Mouse (Mus musculus): ENCODE data around the gene Ccdc167. TPM values are rescaled to one million over a fixed set of nuclear protein-coding genes. Genes with fewer than 3 reads are reported as not detected.
A peak's percentile ranks its signal among the peaks of the same experiment; 100 is the strongest.

Gene Ccdc167
- total RNA-seq, 2 experiments from 2014 or later, result 15.3 to 22.4 TPM

DNA sequence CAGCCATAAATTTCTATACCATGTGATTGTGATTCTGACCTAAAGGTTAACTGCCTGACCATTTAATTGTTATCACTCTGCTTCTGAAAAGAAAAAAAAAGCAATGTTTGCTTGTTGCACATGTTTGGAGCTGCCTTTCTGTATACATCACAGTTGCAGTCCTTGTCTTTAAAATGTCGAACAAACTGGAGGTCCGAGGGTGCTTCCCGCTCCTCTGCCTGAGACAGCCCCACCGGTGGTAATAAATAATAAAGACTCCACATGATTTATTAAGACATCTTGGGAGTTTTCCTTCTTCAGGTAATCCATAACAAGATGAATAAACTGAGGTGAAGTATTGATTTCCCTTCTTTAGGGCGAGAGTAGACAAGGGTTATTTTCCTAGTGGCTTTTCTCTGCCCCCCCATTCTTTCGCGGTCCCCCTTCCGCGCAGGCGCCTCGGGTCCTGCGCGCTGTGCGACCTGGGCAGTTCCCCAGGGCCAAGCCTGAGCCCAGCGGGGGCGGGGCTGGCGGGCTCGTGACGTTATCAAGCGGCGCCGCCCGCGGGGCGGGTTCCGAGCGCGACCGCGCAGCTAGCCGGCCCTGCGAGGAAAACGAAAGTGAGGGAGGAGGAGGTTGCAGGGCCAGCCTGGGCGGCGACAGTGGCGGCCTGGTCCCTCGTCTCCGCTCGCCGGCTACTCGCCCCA is 56.6 kb downstream of the Ccdc167 start, which contains the start of gene Cmtr1:
Cmtr1 (plus strand) TSS at position 520 of the 686 bp plus-strand sequence.
- DNase-seq (ENCODE audit: low spot score in 2 of 2), result peak; percentile 96 to 97
- intact Hi-C loops (cut with DNase I), result no loop called here

DNA sequence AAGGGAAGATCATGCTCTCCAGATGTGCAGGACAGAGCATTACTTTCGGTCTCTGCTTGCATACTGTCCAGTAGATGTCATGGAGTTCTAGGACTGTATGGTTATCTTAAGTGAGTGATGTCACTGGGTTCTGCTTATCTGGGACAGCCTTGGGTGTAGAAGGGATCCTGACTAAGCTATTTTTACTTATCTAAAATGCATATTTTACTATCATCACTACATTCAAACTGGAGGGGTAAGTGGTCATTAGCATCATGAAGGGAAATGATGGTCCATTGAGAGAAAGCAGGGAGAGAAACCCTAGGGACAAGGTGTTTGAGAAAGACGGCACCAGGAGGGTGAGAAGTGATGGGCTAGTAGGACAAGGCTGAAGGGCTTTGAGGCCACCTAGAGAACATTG is 58.6 kb downstream of the Ccdc167 start:
- DNase-seq (ENCODE audit: low spot score in 2 of 2), result no peak
- intact Hi-C loops (cut with DNase I), result no loop called here

DNA sequence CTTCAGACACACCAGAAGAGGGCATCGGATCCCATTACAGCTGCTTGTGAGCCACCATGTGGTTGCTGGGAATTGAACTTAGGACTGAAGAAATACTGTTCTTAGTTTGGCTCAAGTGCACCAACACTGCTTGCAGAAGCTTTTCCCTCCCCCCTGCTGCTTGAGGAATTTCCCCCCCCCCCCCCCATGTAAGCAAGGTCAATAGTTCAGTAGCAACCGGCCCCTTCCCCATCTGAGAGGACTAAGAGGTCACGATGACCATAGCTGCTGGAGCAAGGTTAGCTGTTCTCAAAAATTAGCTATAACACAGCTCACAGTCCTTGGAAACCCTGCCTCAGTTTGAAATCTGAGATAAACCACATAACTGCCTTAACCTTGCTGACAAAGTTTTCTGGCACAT is 74.6 kb downstream of the Ccdc167 start:
- intact Hi-C loops (cut with DNase I), result no loop called here
- DNase-seq (ENCODE audit: low spot score in 2 of 2), result no peak

DNA sequence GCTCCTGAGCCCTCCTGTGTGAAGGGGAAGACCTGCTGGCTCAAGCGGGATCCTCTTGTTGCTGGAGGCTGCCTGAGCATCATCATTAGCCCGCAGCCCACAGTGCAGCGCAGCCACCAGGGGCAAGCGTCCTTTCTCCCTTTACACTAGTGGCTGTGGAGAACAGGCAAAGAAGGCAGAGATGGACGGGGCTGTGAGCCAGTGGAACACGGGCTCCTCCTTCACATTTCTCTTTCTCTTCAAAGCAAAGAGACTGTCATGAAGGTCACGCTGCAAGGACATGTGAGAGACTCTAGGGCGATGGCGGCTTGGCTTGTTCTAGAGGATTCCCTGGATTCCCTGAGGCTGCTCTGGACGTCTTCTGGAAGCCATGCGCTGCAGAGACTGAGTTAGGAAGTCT is 75.9 kb downstream of the Ccdc167 start:
- DNase-seq (ENCODE audit: low spot score in 2 of 2), result no peak
- intact Hi-C loops (cut with DNase I), result no loop called here

DNA sequence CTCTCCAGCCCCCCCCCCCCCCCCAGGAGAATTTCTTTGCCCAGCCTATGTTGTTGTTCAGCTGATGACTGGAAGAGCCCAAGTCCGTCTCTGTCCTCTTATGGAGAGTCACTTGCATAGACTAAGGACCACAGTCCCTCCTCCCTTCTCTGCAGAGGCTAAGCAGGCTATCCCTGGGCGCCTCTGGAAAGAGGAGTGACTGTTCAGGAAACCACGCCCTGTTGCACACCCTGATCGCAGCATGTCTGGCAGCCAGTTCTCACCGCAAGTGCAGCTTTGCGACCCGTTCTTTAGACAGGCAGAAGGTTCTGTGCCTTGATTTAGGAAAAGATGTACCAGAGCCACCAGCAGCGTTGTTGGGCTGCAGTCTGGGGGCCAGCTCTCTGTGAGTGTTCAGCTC is 78.9 kb downstream of the Ccdc167 start:
- no peak for DNase-seq (ENCODE audit: low spot score in 2 of 2)
- intact Hi-C loops (cut with DNase I), result no loop called here

DNA sequence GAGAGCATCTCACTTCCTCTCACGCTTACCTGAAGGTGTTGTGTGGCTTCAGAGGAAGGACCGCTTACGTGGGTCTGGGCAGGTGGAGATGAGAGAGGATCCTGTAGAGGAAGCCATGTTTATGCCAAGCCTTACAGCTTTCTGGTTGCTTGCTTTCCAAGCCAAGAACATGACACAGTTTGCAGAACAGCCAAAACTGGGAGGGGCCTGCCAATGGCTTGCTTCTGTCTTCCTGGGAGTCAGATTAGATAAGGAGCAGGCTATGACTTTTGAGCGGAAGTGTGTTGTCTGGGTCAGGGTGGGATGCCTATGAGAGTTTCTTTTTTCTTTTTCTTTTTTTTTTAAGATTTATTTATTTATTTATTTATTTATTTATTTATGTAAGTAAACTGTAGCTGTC is 79.5 kb downstream of the Ccdc167 start:
- intact Hi-C loops (cut with DNase I), result no loop called here
- DNase-seq (ENCODE audit: low spot score in 2 of 2), result no peak

Other genes starting within 250 kb of the Ccdc167 start
- gene Pim1, start 226.3 kb downstream of the Ccdc167 start, total RNA-seq (2021), result 1 to 10 TPM; 6.0 to 7.1 TPM
- not detected for gene Gm17657, start 167.4 kb downstream of the Ccdc167 start, total RNA-seq (2021)
- gene Tbc1d22b, start 167.3 kb downstream of the Ccdc167 start, total RNA-seq (2021), result 10 to 100 TPM; 43.2 to 45.2 TPM
- not detected for gene Tmem217, start 164.7 kb downstream of the Ccdc167 start, total RNA-seq (2021)
- 10 to 100 TPM; 59.2 to 72.7 TPM for gene Rnf8, start 102.3 kb downstream of the Ccdc167 start, total RNA-seq (2021)
- 1 to 10 TPM; 3.2 to 5.4 TPM for gene Gm28043, start 102.2 kb downstream of the Ccdc167 start, total RNA-seq (2021)
- 100 to 1,000 TPM; 112 to 125 TPM for gene Cmtr1, start 56.4 kb downstream of the Ccdc167 start, total RNA-seq (2021)